Mouse (Mus musculus): Measurements from ENCODE around the gene Hectd4.

DNA sequence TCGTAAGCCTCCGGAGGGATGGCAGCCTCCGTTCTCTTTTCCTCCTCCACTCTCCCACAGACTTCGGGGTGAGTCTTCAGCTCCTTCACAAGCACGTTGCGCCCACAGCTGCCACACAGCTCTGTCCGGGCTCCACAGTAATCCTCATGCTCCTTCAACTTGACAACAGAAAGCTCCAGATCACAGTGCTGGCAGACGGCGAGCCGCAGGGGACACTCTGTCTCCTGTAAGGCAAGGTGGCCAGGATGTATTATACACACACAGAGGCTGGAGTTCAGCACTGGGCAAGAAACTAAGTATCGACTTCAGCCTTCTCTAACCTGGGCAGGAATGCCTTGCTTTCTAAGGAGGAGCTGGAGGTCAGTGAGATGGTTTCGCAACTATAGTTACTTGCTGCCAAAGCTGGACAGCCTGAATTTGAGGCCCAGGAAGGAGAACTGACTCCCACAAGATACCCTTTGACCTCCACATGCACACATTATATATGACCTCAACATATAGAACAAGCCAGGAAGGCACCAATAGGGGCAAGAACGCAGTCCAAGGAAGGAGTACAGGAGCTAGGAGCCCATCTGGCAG, 158.7 kb downstream of the Hectd4 start:
- TF ChIP-seq CTCF (IDR thresholded peaks at IDR 0.05; ENCODE audit: low read depth, low read length) = no peak
- no peak for TF ChIP-seq POLR2A (IDR thresholded peaks at IDR 0.05; ENCODE audit: borderline replicate concordance, low read depth, low read length)

Measured in bone marrow macrophage, adult 2 months (primary cell).